Mouse (Mus musculus): Measurements from ENCODE around the gene Ugt1a7c. TPM values are rescaled to one million over a fixed set of nuclear protein-coding genes. Genes with fewer than 3 reads are reported as not detected.

Gene Ugt1a7c
- total RNA-seq, 2 experiments from 2014 or later: 0.71 to 0.97 TPM

- DNase-seq (ENCODE audit: extremely low spot score in 1 of 2, low spot score in 2 of 2): peak in 1 of 2 experiments; percentile 85
- intact Hi-C loops (cut with DNase I): no loop called here
These were observed 170.0 kb downstream of the Ugt1a7c start for GRCm38 (mm10) chr1:88264869-88265240.

DNA sequence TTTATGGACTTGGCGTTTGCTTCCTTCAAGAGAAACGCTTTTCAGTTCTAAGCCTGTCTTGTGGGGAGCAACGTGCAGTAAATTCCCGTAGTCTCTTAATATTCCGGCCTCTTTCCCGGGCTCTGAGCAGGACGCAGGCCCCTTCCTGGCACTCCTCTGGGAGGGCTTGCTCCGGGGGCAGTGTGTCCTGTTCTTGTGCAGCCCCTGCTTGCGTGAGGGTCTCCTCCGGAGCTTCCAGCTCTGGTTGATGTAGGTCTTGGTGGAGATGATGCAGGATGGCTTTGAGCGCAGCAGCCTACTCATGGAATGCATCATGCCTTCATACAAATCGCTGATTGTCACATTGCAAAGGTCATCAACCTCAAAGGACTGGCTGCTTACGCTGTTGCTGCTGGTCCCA lies 171.3 kb downstream of the Ugt1a7c start:
- peak in 1 of 2 experiments; percentile 50 for DNase-seq (ENCODE audit: extremely low spot score in 1 of 2, low spot score in 2 of 2)
- intact Hi-C loops (cut with DNase I): no loop called here

GRCm38 (mm10) chr1:88267489-88267888 lies 172.6 kb downstream of the Ugt1a7c start:
- intact Hi-C loops (cut with DNase I): no loop called here
- peak in 1 of 2 experiments; percentile 47 for DNase-seq (ENCODE audit: extremely low spot score in 1 of 2, low spot score in 2 of 2)

DNA sequence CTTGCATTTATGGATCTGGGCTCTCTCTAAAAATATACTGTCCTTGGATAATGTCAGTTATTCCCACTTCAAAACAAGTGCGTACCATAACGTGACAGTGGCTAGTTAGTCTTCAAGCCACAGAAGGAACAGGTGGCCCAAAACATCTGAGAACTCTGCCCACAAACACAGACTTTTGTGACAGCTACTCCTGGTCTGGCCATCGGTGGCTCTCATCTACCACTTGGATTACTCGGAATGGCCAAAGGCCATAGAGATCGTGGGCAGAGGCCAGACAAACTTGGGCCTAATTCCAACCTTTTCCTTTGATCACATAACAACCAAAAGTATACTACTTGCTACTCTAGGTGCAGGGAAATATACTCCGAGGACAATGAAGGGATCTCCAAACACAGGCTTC lies 173.2 kb downstream of the Ugt1a7c start:
- DNase-seq (ENCODE audit: extremely low spot score in 1 of 2, low spot score in 2 of 2): no peak
- intact Hi-C loops (cut with DNase I): no loop called here

Other genes with a start within 250 kb of the Ugt1a7c start
- 100 to 1,000 TPM; 140 to 160 TPM for gene Dgkd, start 241.8 kb upstream of the Ugt1a7c start, total RNA-seq (2021)
- 10 to 100 TPM; 21.1 to 21.9 TPM for gene Usp40, start 86.5 kb upstream of the Ugt1a7c start, total RNA-seq (2021)
- not detected for gene Ugt1a10, start 39.7 kb upstream of the Ugt1a7c start, total RNA-seq (2021)
- gene Ugt1a9, start 24.3 kb upstream of the Ugt1a7c start, total RNA-seq (2021): not detected
- gene Ugt1a8, start 7.2 kb upstream of the Ugt1a7c start, total RNA-seq (2021): not detected
- gene Ugt1a6b, start 8.2 kb downstream of the Ugt1a7c start, total RNA-seq (2021): under 1 TPM in 1 of 2 experiments, not detected in 1; 0.24 TPM
- gene Ugt1a6a, start 39.7 kb downstream of the Ugt1a7c start, total RNA-seq (2021): under 1 TPM in 1 of 2 experiments, not detected in 1; 0.32 TPM
- gene Ugt1a5, start 71.0 kb downstream of the Ugt1a7c start, total RNA-seq (2021): not detected
- gene Ugt1a2, start 105.5 kb downstream of the Ugt1a7c start, total RNA-seq (2021): under 1 TPM in 1 of 2 experiments, not detected in 1; 0.17 TPM
- gene Dnajb3, start 110.7 kb downstream of the Ugt1a7c start, total RNA-seq (2021): 1 to 10 TPM; 3.9 to 5.0 TPM
- gene Ugt1a1, start 116.9 kb downstream of the Ugt1a7c start, total RNA-seq (2021): not detected
- gene Mroh2a, start 131.9 kb downstream of the Ugt1a7c start, total RNA-seq (2021): under 1 TPM; 0.06 to 0.20 TPM
- gene Hjurp, start 182.6 kb downstream of the Ugt1a7c start, total RNA-seq (2021): 10 to 100 TPM; 42.0 to 44.4 TPM
- 1 to 10 TPM; 1.2 to 1.5 TPM for gene Trpm8, start 182.6 kb downstream of the Ugt1a7c start, total RNA-seq (2021)